10 mouse cellular contexts compared by ENCODE assay signal in the genomic region with DNA sequence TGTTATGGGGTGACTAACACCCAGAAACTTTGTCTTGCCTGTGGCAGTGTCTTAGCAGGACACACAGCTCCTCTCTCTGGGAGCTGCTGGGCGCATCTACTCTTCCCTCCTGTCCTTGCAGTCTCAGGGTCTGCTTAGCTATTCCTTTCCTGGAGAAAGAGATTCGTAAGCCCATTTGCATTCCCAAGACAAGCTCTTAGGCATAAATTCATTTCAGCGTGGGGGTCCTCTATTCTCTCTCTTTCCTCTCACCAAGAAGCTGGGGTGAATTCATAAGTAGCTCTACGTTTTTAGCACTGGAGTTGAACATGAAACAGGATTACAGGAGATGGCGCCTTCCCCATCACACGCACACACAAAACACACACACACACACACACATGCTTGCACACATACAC.
A peak's percentile ranks its signal among the peaks of the same experiment; 100 is the strongest.
DNase-seq lines count a peak whose midpoint lies in the region; ATAC-seq and TF ChIP-seq lines count a peak whose summit lies in the region.
"Had no signal": no experiment of that assay in that cellular context is flagged by ENCODE, and none has a peak within 500 bp of the region (broad histone marks: within the 10 kb centered on the region; RNA-seq: fewer than 3 reads in every experiment).

No protein-coding gene starts in this region.

- H3K9me3 ChIP-seq in forebrain, embryonic 10.5 days, result no peaks in the 10 kb centered on the region
- H3K9me3 ChIP-seq in forebrain, embryonic 11.5 days (ENCODE audit: control insufficient read depth, low read length), result no peaks in the 10 kb centered on the region
- H3K9me3 ChIP-seq in hindbrain, embryonic 13.5 days, result no peaks in the 10 kb centered on the region
- H3K9me3 ChIP-seq in neural tube, embryonic 12.5 days, result no peaks in the 10 kb centered on the region

- no peak overlapping the region for H3K4me3 ChIP-seq in forebrain, embryonic 10.5 days
- no peak overlapping the region for H3K4me3 ChIP-seq in forebrain, embryonic 11.5 days (ENCODE audit: low read depth, low read length)
- no peak overlapping the region for H3K4me3 ChIP-seq in left cerebral cortex, adult 2 months
- no peak overlapping the region for H3K4me3 ChIP-seq in hindbrain, embryonic 13.5 days
- no peak overlapping the region for H3K4me3 ChIP-seq in neural tube, embryonic 12.5 days

- H3K4me1 ChIP-seq in forebrain, embryonic 10.5 days, result peaks cover 63% of the 10 kb centered on the region
- H3K4me1 ChIP-seq in forebrain, embryonic 11.5 days (replicated peaks; ENCODE audit: control insufficient read depth, insufficient read depth, low read length), result peaks cover 33% of the 10 kb centered on the region; the same call in 1 of the 2 replicates
- H3K4me1 ChIP-seq in hindbrain, embryonic 13.5 days (replicated peaks), result peaks cover 73% of the 10 kb centered on the region
- H3K4me1 ChIP-seq in neural tube, embryonic 12.5 days, result peaks cover 63% of the 10 kb centered on the region

- intact Hi-C loops in left cerebral cortex, adult 2 months (cut with DNase I), result loop anchor here (2.0 kb wide), 1 partner anchor 77 kb away; no protein-coding TSS in a partner anchor
- intact Hi-C loops in left cerebral cortex, postnatal 4 days (cut with DNase I), result no loop called here

- no peak for DNase-seq in forebrain, embryonic 10.5 days (ENCODE audit: extremely low spot score, low spot score)
- no peak for DNase-seq in forebrain, embryonic 11.5 days (ENCODE audit: low spot score)
- DNase-seq in left cerebral cortex, adult 2 months (ENCODE audit: extremely low spot score in 1 of 2, low spot score in 2 of 2), result no peak
- DNase-seq in left cerebral cortex, postnatal 4 days, result no peak
- DNase-seq in spleen, postnatal 14 days (ENCODE audit: low spot score in 2 of 2), result no peak
- DNase-seq in yolk sac, embryonic 10.5 days (ENCODE audit: low spot score), result no peak
- DNase-seq: thymus, postnatal 4 days had no signal

- no peak for ATAC-seq in forebrain, embryonic 11.5 days (replicated peaks; ENCODE audit: low FRiP score)
- no peak for ATAC-seq in hindbrain, embryonic 13.5 days (ENCODE audit: low FRiP score)
- ATAC-seq in neural tube, embryonic 12.5 days (ENCODE audit: low FRiP score, low read depth), result no peak
- ATAC-seq: activated CD4-positive, CD25-positive, alpha-beta regulatory T cell, adult 4 months had no signal

- TF ChIP-seq CTCF in left cerebral cortex, adult 2 months (IDR thresholded peaks at IDR 0.05), result no peak

- H3K36me3 ChIP-seq in forebrain, embryonic 10.5 days (replicated peaks), result peaks cover 5% of the 10 kb centered on the region; the same call in 1 of the 2 replicates
- H3K36me3 ChIP-seq in forebrain, embryonic 11.5 days (ENCODE audit: control insufficient read depth, insufficient read depth, low read length), result no peaks in the 10 kb centered on the region
- no peaks in the 10 kb centered on the region for H3K36me3 ChIP-seq in hindbrain, embryonic 13.5 days
- H3K36me3 ChIP-seq in neural tube, embryonic 12.5 days, result no peaks in the 10 kb centered on the region

- peak overlapping the region; percentile 26; the same call in 1 of the 2 replicates for H3K27ac ChIP-seq in forebrain, embryonic 10.5 days
- no peak overlapping the region for H3K27ac ChIP-seq in forebrain, embryonic 11.5 days (ENCODE audit: low read depth, low read length)
- peak overlapping the region; percentile 33; the same call in 1 of the 2 replicates for H3K27ac ChIP-seq in left cerebral cortex, adult 2 months
- H3K27ac ChIP-seq in hindbrain, embryonic 13.5 days, result peak overlapping the region; percentile 67
- H3K27ac ChIP-seq in neural tube, embryonic 12.5 days, result no peak overlapping the region

- no peaks in the 10 kb centered on the region for H3K27me3 ChIP-seq in forebrain, embryonic 10.5 days (ENCODE audit: poor library complexity, severe bottlenecking)
- no peaks in the 10 kb centered on the region for H3K27me3 ChIP-seq in forebrain, embryonic 11.5 days (ENCODE audit: control insufficient read depth, insufficient read depth, low read length)
- H3K27me3 ChIP-seq in hindbrain, embryonic 13.5 days, result no peaks in the 10 kb centered on the region
- no peaks in the 10 kb centered on the region for H3K27me3 ChIP-seq in neural tube, embryonic 12.5 days (replicated peaks)

- WGBS in forebrain, embryonic 10.5 days, result 83% methylated on average over 6 of the region's 6 CpGs
- WGBS in forebrain, embryonic 11.5 days, result 79% methylated on average over 6 of the region's 6 CpGs
- WGBS in hindbrain, embryonic 13.5 days, result 59% methylated on average over 6 of the region's 6 CpGs
- WGBS in neural tube, embryonic 12.5 days, result 57% methylated on average over 6 of the region's 6 CpGs

- no peak overlapping the region for H3K9ac ChIP-seq in forebrain, embryonic 11.5 days (ENCODE audit: low read length)
- H3K9ac ChIP-seq in hindbrain, embryonic 13.5 days, result no peak overlapping the region; the same call in 1 of the 2 replicates
- H3K9ac ChIP-seq in neural tube, embryonic 12.5 days, result no peak overlapping the region

- no peak overlapping the region for H3K4me2 ChIP-seq in forebrain, embryonic 11.5 days (ENCODE audit: low read depth, low read length, severe bottlenecking)
- H3K4me2 ChIP-seq in hindbrain, embryonic 13.5 days, result no peak overlapping the region
- peak overlapping the region; percentile 32; the same call in 1 of the 2 replicates for H3K4me2 ChIP-seq in neural tube, embryonic 12.5 days (replicated peaks)

Comparison
In these comparisons a context has a peak if more than half of its experiments do, and no peak if none do; other contexts are left out.
1. H3K27ac ChIP-seq: peak in forebrain, embryonic 10.5 days (single experiment), left cerebral cortex, adult 2 months (single experiment) and hindbrain, embryonic 13.5 days (single experiment); none in forebrain, embryonic 11.5 days (single experiment) and neural tube, embryonic 12.5 days (single experiment).